Mouse (Mus musculus) thymus, adult 2 months (tissue): ENCODE data around the gene Gm45261.

Source experiments
- CTCF ChIP-seq: fragments of 200-500 bp; IDR thresholded peaks from 2 replicates; pipeline ENCODE4 v1.5.1; 2012; ENCODE audit warnings: mild to moderate bottlenecking, control low read depth, low read length, moderate library complexity, borderline replicate concordance; ENCODE audit not compliant: control insufficient read depth, poor library complexity, insufficient read depth; ENCODE audit errors: extremely low read depth
- POLR2A ChIP-seq: fragments of 200-500 bp; IDR thresholded peaks from 2 replicates; pipeline ENCODE4 v1.6.1; 2012; ENCODE audit warnings: mild to moderate bottlenecking, low read length, control low read depth, moderate library complexity; ENCODE audit not compliant: control insufficient read depth, poor library complexity, insufficient read depth; ENCODE audit errors: extremely low read depth

DNA sequence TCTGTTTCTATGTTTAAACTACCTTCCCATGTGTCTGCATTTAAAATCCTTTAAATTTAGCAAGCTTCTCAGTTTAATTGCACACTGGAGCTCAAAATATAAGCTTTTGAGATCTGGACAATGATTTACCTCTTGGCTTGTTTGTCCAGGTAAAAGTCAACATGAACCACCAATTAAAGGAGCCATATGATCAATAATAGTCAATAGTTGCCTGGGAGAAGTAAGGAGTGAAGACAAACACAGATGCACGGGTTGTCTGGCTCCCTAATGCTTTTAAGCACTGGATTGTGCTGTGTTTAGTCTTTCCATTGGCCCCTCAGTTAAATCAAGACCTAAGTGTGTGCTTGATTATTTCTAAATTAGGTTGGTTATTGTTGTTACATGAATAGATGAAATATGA, 33.3 kb downstream of the Gm45261 start:
- TF ChIP-seq POLR2A (no peak), CTCF (no peak)
